Mouse (Mus musculus) gastrocnemius, postnatal 14 days (tissue): ENCODE results near the gene Eps8l3. TPM values are rescaled to one million over a fixed set of nuclear protein-coding genes. Genes with fewer than 3 reads are reported as not detected.
"Not testable (repeated sequence)": the region's sequence is repeated elsewhere in the genome, so short reads cannot be mapped to it uniquely, and the experiment has no call there.

ENCODE experiments used
- DNase-seq: peaks from one replicate; pipeline ENCODE4 v3.0.0; 2021; ENCODE audit warnings: mixed read lengths
- intact Hi-C: fragments of 180-260 bp; cut with DNase I; formaldehyde crosslinking; loops from one replicate; pipeline ENCODE4 v1.15.1; 2025; ENCODE audit warnings: low total_unique reads
- total RNA-seq, 2 experiments: library from RNA; stranded (reverse); gene quantifications; 2 replicates each; pipeline ENCODE4 v1.2.3; 2021

The Eps8l3 gene
- total RNA-seq, 2 experiments from 2014 or later, result not detected

- intact Hi-C loops, result no loop called here
- no peak for DNase-seq
These were observed 1.0 kb downstream of the Eps8l3 start for GRCm38 (mm10) chr3:107877747-107878736.

GRCm38 (mm10) chr3:107887674-107888495 lies 10.9 kb downstream of the Eps8l3 start:
- peak; percentile 42 for DNase-seq
- intact Hi-C loops, result no loop called here

- intact Hi-C loops, DNase-seq: not testable (repeated sequence)
These were observed 12.2 kb downstream of the Eps8l3 start for GRCm38 (mm10) chr3:107889236-107889635.

GRCm38 (mm10) chr3:107895194-107895719 lies 18.2 kb downstream of the Eps8l3 start:
- intact Hi-C loops, result loop anchor here (5.0 kb wide), 1 partner anchor 932 kb away; no protein-coding TSS in a partner anchor

GRCm38 (mm10) chr3:107895720-107896569 lies 18.9 kb downstream of the Eps8l3 start, which contains the start of gene Gstm5:
Gene Gstm5 (plus strand): TSS chr3:107895821.
- DNase-seq, result peak; percentile 89
- intact Hi-C loops, result loop anchor here (5.0 kb wide), 1 partner anchor 931 kb away; no protein-coding TSS in a partner anchor

More at GRCm38 (mm10) chr3:107895194-107895719, 18.2 kb downstream of the Eps8l3 start:
- DNase-seq, result no peak

GRCm38 (mm10) chr3:107898691-107899090 lies 21.7 kb downstream of the Eps8l3 start:
- DNase-seq, result no peak
- intact Hi-C loops, result loop anchor here (5.0 kb wide), 1 partner anchor 929 kb away; no protein-coding TSS in a partner anchor

- intact Hi-C loops, result no loop called here
- DNase-seq, result no peak
These were observed 24.1 kb downstream of the Eps8l3 start for GRCm38 (mm10) chr3:107900955-107901673.

GRCm38 (mm10) chr3:107905942-107906341 lies 28.9 kb downstream of the Eps8l3 start:
- DNase-seq, result no peak

GRCm38 (mm10) chr3:107916674-107917073 lies 39.6 kb downstream of the Eps8l3 start:
- DNase-seq, result no peak
- intact Hi-C loops, result loop anchor here (5.0 kb wide), 1 partner anchor 214 kb away; no protein-coding TSS in a partner anchor

More at GRCm38 (mm10) chr3:107905942-107906341, 28.9 kb downstream of the Eps8l3 start:
- intact Hi-C loops, result no loop called here

- DNase-seq, result no peak
- intact Hi-C loops, result loop anchor here (5.0 kb wide), 1 partner anchor 215 kb away; no protein-coding TSS in a partner anchor
These were observed 40.1 kb downstream of the Eps8l3 start for GRCm38 (mm10) chr3:107917097-107917496.

GRCm38 (mm10) chr3:107917783-107918408 lies 40.9 kb downstream of the Eps8l3 start:
- intact Hi-C loops, result loop anchor here (5.0 kb wide), 1 partner anchor 216 kb away; no protein-coding TSS in a partner anchor
- DNase-seq, result peak; percentile 43

GRCm38 (mm10) chr3:107920348-107920747 lies 43.3 kb downstream of the Eps8l3 start:
- DNase-seq, result no peak
- intact Hi-C loops, result no loop called here

GRCm38 (mm10) chr3:107925335-107925734 lies 48.3 kb downstream of the Eps8l3 start:
- intact Hi-C loops, result no loop called here

GRCm38 (mm10) chr3:107927841-107928240 lies 50.8 kb downstream of the Eps8l3 start:
- peak; percentile 1 for DNase-seq
- intact Hi-C loops, result no loop called here

More at GRCm38 (mm10) chr3:107925335-107925734, 48.3 kb downstream of the Eps8l3 start:
- no peak for DNase-seq

- intact Hi-C loops, result no loop called here
- DNase-seq, result peak; percentile 3
These were observed 51.7 kb downstream of the Eps8l3 start for GRCm38 (mm10) chr3:107928691-107929090.

GRCm38 (mm10) chr3:107929243-107929642 lies 52.2 kb downstream of the Eps8l3 start:
- intact Hi-C loops, result no loop called here
- no peak for DNase-seq

GRCm38 (mm10) chr3:107929731-107930130 lies 52.7 kb downstream of the Eps8l3 start:
- intact Hi-C loops, result no loop called here
- DNase-seq, result no peak
